Mouse (Mus musculus) spleen, adult 18-20 months (tissue): Measurements from ENCODE around the gene Uhrf1bp1l.
"Not testable (repeated sequence)": the region's sequence is repeated elsewhere in the genome, so short reads cannot be mapped to it uniquely, and the experiment has no call there.

Experiments
- DNase-seq, 2 experiments: peaks; one replicate each; pipeline ENCODE4 v3.0.0; 2022; ENCODE audit warnings: mixed read lengths in 2 of 2

Uhrf1bp1l gene

GRCm38 (mm10) chr10:89744871-89745665, at the start of gene Uhrf1bp1l:
Gene Uhrf1bp1l (plus strand): TSS chr10:89744991.
- peak; percentile 86 to 94 for DNase-seq

DNA sequence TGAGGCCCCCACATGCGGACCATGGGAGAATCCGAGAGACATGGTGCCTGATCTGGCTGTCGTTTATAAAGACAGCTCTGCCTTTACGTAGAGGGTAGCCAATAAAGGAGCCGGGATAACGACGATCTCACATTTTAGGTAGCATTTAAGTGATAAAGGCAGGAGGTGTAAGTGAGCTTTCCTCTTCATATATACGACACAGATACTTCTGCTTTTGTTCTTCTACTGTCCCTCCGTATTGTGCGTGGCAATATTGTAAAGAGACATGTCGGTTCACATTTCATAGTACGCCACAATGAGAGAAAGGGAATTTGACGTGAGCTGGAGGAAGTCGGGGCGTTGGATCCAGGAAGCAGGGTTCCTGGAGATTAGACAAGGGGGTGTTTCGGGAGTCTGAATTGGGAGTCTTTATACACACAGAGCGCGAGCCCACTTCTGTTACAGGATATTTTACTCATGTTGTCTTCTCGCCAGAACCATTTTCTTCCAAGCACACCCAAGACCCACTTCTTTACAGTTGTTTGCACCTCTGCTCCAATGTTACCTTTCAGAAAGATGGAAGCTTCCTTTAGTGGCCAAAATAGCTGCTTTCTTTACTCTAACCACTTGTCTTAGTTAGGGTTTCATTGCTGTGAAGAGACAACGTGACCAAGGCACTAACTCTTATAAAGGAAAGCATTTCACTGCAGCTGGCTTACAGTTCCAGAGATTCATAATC, 49.4 kb upstream of the Uhrf1bp1l start:
- peak in 1 of 2 experiments; percentile 13 for DNase-seq

GRCm38 (mm10) chr10:89696270-89696669, 48.5 kb upstream of the Uhrf1bp1l start:
- DNase-seq: not testable (repeated sequence)

GRCm38 (mm10) chr10:89697956-89698355, 46.8 kb upstream of the Uhrf1bp1l start:
- DNase-seq: no peak

- no peak for DNase-seq
These were observed 41.7 kb upstream of the Uhrf1bp1l start for GRCm38 (mm10) chr10:89703042-89703441.

GRCm38 (mm10) chr10:89707397-89707796, 37.4 kb upstream of the Uhrf1bp1l start:
- no peak for DNase-seq

DNA sequence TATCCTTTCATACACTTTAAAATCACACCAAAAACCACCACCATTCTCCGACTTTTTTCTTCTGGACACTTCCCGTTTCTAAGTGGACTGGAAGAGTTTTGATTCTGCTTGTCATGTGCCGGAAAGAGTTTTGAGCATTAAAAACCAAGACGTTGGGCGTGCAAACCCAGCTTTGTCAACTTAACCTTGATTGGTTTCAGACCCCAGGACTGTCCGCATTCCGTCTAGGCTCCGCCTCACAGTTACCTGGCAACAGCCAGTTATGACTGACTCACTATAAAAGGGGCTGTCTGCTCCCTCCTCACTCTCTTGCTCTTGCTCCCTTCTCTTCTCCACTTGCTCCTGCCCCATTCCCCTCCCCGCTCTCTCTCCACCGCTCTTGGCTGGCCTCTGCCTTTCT, 36.1 kb upstream of the Uhrf1bp1l start:
- no peak for DNase-seq

- DNase-seq: no peak
These were observed 29.9 kb upstream of the Uhrf1bp1l start for GRCm38 (mm10) chr10:89714910-89715309.

GRCm38 (mm10) chr10:89720252-89720651, 24.5 kb upstream of the Uhrf1bp1l start:
- DNase-seq: no peak

GRCm38 (mm10) chr10:89720796-89721195, 24.0 kb upstream of the Uhrf1bp1l start:
- no peak for DNase-seq

GRCm38 (mm10) chr10:89722247-89723195, 22.3 kb upstream of the Uhrf1bp1l start:
- DNase-seq: no peak

GRCm38 (mm10) chr10:89730386-89730785, 14.4 kb upstream of the Uhrf1bp1l start:
- DNase-seq: no peak

- no peak for DNase-seq
These were observed 13.4 kb upstream of the Uhrf1bp1l start for GRCm38 (mm10) chr10:89731341-89731740.

DNA sequence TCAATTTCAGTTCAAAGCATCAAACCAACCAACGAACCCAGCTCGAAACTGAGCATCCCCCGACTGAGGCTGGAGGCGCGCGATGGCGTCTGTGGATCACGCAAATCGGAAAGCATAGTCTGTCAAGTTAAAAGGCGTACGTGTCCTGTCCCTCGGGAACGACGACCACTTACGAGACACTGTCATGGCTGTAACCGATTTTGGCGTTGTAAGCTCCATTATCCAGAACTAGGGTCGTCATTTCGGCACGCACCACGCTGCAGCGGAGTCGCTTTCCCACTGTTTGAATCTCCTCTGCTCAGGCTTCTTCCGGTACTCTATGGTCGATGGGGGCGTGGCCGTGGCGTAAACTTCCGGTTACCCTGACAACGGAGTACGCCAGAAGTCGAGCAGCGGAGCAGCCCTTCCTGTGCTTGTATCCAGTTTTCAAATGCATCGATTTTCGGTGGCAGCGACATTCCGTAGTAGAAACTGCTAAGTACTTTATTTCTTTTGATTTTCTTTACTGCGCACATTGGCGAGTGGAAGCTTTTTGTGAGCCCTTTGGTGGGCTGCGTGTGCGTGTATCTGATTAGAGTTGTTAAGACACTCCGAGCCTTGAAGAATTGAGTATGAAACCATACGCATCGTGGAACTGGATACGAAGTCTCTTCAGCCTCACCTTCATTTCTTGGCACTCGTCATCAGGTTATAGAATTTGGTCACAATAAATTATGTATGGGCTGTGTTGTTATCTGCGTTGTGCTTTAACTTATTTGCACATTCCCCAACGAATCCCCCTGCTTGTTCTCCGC, 12.6 kb upstream of the Uhrf1bp1l start, which contains the start of gene Actr6:
Gene Actr6 (minus strand): TSS at position 295 of the 794 bp plus-strand sequence.
- DNase-seq: peak; percentile 84 to 90

GRCm38 (mm10) chr10:89737092-89737491, 7.7 kb upstream of the Uhrf1bp1l start:
- DNase-seq: no peak

- DNase-seq: no peak
These were observed 6.9 kb upstream of the Uhrf1bp1l start for GRCm38 (mm10) chr10:89737887-89738286.

- no peak for DNase-seq
These were observed 6.4 kb upstream of the Uhrf1bp1l start for GRCm38 (mm10) chr10:89738395-89738794.

- DNase-seq: no peak
These were observed 5.1 kb upstream of the Uhrf1bp1l start for GRCm38 (mm10) chr10:89739703-89740102.

- DNase-seq: no peak
These were observed 3.8 kb upstream of the Uhrf1bp1l start for GRCm38 (mm10) chr10:89740995-89741394.

GRCm38 (mm10) chr10:89743266-89743665, 1.5 kb upstream of the Uhrf1bp1l start:
- DNase-seq: no peak

- no peak for DNase-seq
These were observed 450 bp upstream of the Uhrf1bp1l start for GRCm38 (mm10) chr10:89744341-89744740.

- DNase-seq: no peak
These were observed 852 bp downstream of the Uhrf1bp1l start for GRCm38 (mm10) chr10:89745666-89746020.
